Mouse (Mus musculus) lung, embryonic 15.5 days (tissue): ENCODE results near the gene Gpr18. TPM values are rescaled to one million over a fixed set of nuclear protein-coding genes. Genes with fewer than 3 reads are reported as not detected.
"Not testable (repeated sequence)": the region's sequence is repeated elsewhere in the genome, so short reads cannot be mapped to it uniquely, and the experiment has no call there.

Experiments
- ATAC-seq: fragments of 200-750 bp; cut with Nextera tagmentation; 2 replicates; pipeline ENCODE4 v1.8.0; 2017; ENCODE audit warnings: moderate number of reproducible peaks, borderline replicate concordance; ENCODE audit not compliant: low FRiP score, low TSS enrichment; ENCODE audit errors: extremely low read depth
- H3K27ac ChIP-seq: fragments of 300-500 bp; sonication (generic); 2 replicates; pipeline ENCODE4 v1.5.1; 2015; ENCODE audit warnings: moderate library complexity, mild to moderate bottlenecking, inconsistent platforms
- H3K27me3 ChIP-seq: fragments of 300-500 bp; sonication (generic); 2 replicates; pipeline ENCODE4 v1.6.1; 2015; ENCODE audit warnings: inconsistent platforms
- H3K36me3 ChIP-seq: fragments of 300-500 bp; sonication (generic); 2 replicates; pipeline ENCODE4 v1.6.1; 2015; ENCODE audit warnings: inconsistent platforms
- H3K4me1 ChIP-seq: fragments of 300-500 bp; sonication (generic); 2 replicates; pipeline ENCODE4 v1.6.1; 2015; ENCODE audit warnings: inconsistent platforms
- H3K4me2 ChIP-seq: fragments of 300-500 bp; sonication (generic); 2 replicates; pipeline ENCODE4 v1.6.1; 2015; ENCODE audit warnings: inconsistent platforms, mild to moderate bottlenecking, moderate library complexity
- H3K4me3 ChIP-seq: fragments of 300-500 bp; sonication (generic); 2 replicates; pipeline ENCODE4 v1.5.1; 2015; ENCODE audit warnings: mild to moderate bottlenecking, inconsistent platforms
- H3K9ac ChIP-seq: fragments of 300-500 bp; sonication (generic); 2 replicates; pipeline ENCODE4 v1.6.1; 2015; ENCODE audit warnings: inconsistent platforms
- H3K9me3 ChIP-seq: fragments of 300-500 bp; sonication (generic); 2 replicates; pipeline ENCODE4 v1.6.1; 2016; ENCODE audit warnings: inconsistent platforms
- WGBS: fragments of 180-500 bp; shearing (Covaris S2); methylation state at CpG from one replicate; pipeline ENCODE4 v1.1.7; 2015; 5-methylcytosine and 5-hydroxymethylcytosine counted together
- polyA plus RNA-seq: library from polyadenylated mRNA; unstranded; fragments of >200 nt; fragmentation: Nextera tagmentation; extraction: Ambion mirVana; gene quantifications from 2 replicates; pipeline ENCODE4 v1.2.1, GENCODE M21; 2015

The Gpr18 gene
- polyA plus RNA-seq, 1 experiment from 2014 or later, result 0.55 TPM

DNA sequence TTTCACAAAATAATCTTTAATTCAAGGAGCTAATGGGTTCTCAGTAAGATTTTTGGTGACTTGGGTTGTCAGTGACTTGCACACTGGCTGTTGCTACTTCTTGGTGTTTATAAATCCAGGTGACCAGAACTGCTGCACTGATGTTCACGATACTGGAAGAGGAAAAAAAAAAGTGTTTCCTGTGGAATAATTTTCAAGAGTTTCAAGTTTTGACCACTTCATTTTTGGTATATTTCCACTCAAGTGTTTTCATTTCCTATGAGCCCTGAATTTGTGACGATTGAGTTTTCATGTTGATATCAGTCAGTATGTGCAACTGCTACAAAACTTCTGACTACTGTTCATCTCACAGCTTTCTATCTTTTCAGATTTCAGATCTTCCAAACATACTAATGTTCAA lies 38.7 kb downstream of the Gpr18 start:
- Histone ChIP-seq H3K27me3 (no peaks in the 10 kb centered on the region), H3K4me2 (no peak overlapping the region), H3K4me1 (peaks cover 11% of the 10 kb centered on the region), H3K9ac (no peak overlapping the region), H3K9me3 (no peaks in the 10 kb centered on the region), H3K36me3 (no peaks in the 10 kb centered on the region), H3K4me3 (no peak overlapping the region), H3K27ac (no peak overlapping the region)
- no peak for ATAC-seq
- 68% methylated on average over 2 of the region's 2 CpGs for WGBS

- H3K27me3 ChIP-seq, ATAC-seq, H3K4me3 ChIP-seq, H3K4me2 ChIP-seq, H3K9ac ChIP-seq, H3K27ac ChIP-seq, H3K36me3 ChIP-seq, H3K9me3 ChIP-seq: not testable (repeated sequence)
- WGBS, result 49% methylated on average over 2 of the region's 2 CpGs
- H3K4me1 ChIP-seq, result peaks cover 11% of the 10 kb centered on the region
Measured at GRCm38 (mm10) chr14:121876190-121876589, 39.4 kb downstream of the Gpr18 start.

- Histone ChIP-seq H3K9me3 (no peaks in the 10 kb centered on the region), H3K4me2 (no peak overlapping the region), H3K4me3 (no peak overlapping the region), H3K36me3 (no peaks in the 10 kb centered on the region), H3K27me3 (no peaks in the 10 kb centered on the region), H3K9ac (no peak overlapping the region), H3K27ac (no peak overlapping the region), H3K4me1 (no peaks in the 10 kb centered on the region)
- WGBS, result 73% methylated on average over 4 of the region's 4 CpGs
- no peak for ATAC-seq
Measured at GRCm38 (mm10) chr14:121873646-121874045, 41.9 kb downstream of the Gpr18 start.

DNA sequence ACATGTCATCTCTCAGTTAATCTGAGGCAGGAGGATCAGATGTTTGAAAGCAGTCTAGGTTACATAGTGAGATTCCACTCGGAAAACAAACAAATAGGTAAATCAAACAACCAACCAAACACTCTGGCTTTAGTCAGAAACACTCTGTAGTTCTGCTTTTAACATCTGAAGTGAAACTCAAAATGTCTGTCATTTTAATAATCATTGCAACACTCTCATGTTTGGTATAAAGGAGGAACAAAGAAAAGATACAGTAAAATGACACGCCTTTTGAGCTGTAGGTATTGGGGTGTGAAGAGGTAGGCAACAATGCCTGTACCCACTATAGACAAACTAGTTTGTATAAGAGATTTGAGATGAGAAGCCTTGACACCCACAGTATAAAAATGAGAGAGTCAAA lies 42.4 kb downstream of the Gpr18 start:
- Histone ChIP-seq H3K27ac (no peak overlapping the region), H3K9me3 (no peaks in the 10 kb centered on the region), H3K4me1 (no peaks in the 10 kb centered on the region), H3K4me2 (no peak overlapping the region), H3K4me3 (no peak overlapping the region), H3K9ac (no peak overlapping the region), H3K36me3 (no peaks in the 10 kb centered on the region), H3K27me3 (no peaks in the 10 kb centered on the region)
- ATAC-seq, result no peak
- 63% methylated on average over 2 of the region's 2 CpGs for WGBS

- Histone ChIP-seq H3K27me3 (no peaks in the 10 kb centered on the region), H3K4me2 (no peak overlapping the region), H3K36me3 (no peaks in the 10 kb centered on the region), H3K9ac (no peak overlapping the region), H3K4me3 (no peak overlapping the region), H3K9me3 (no peaks in the 10 kb centered on the region), H3K4me1 (no peaks in the 10 kb centered on the region), H3K27ac (no peak overlapping the region)
- ATAC-seq, result no peak
- 72% methylated on average over 1 of the region's 1 CpGs for WGBS
Measured at GRCm38 (mm10) chr14:121872760-121873159, 42.8 kb downstream of the Gpr18 start.

- Histone ChIP-seq H3K9ac (no peak overlapping the region), H3K9me3 (no peaks in the 10 kb centered on the region), H3K27ac (no peak overlapping the region), H3K4me3 (no peak overlapping the region), H3K4me2 (no peak overlapping the region), H3K36me3 (no peaks in the 10 kb centered on the region), H3K27me3 (no peaks in the 10 kb centered on the region), H3K4me1 (no peaks in the 10 kb centered on the region)
- ATAC-seq, result no peak
- 58% methylated on average over 1 of the region's 1 CpGs for WGBS
Measured at GRCm38 (mm10) chr14:121869111-121869510, 46.5 kb downstream of the Gpr18 start.

DNA sequence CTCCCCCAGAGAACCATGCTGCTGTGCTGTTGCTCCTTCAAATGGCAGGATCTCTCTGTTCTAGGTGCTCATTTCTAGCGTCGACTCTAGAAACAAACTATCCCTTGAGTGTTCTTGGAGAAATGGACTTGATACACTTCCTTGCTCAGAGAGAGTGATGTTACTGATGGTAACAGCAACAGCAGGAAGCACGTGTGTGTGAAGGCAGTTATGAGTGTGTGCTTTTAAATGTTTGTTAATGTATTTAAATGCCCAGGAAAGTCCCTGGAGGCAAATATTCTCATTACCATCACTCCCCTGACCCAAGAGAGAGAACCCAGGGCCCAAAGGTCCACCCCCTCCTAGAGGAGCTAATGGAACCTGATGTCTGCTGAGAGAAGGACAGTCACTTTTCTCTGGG lies 49.0 kb downstream of the Gpr18 start:
- Histone ChIP-seq H3K4me3 (no peak overlapping the region), H3K36me3 (no peaks in the 10 kb centered on the region), H3K27me3 (no peaks in the 10 kb centered on the region), H3K4me2 (no peak overlapping the region), H3K9ac (no peak overlapping the region), H3K27ac (no peak overlapping the region), H3K4me1 (no peaks in the 10 kb centered on the region), H3K9me3 (no peaks in the 10 kb centered on the region)
- WGBS, result 47% methylated on average over 3 of the region's 3 CpGs
- ATAC-seq, result no peak

DNA sequence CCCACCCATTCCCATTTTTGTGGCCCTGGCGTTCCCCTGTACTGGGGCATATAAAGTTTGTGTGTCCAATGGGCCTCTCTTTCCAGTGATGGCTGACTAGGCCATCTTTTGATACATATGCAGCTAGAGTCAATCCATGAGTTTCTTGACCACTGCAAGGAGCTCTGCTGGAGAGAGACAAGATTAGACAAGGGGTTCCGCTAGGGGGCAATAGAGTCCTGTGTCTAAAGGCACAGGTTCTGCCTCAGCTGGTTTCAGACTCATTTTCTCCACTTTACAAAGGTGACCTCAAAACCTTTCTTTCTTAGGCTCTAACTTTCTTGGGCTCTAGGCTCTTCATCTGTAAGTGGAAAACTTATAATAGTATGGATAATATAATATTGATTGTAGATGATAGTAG lies 50.4 kb downstream of the Gpr18 start:
- not testable (repeated sequence) for H3K27me3 ChIP-seq, H3K27ac ChIP-seq, H3K9ac ChIP-seq, H3K4me3 ChIP-seq, ATAC-seq, H3K36me3 ChIP-seq, H3K4me1 ChIP-seq, H3K4me2 ChIP-seq, H3K9me3 ChIP-seq
- 15% methylated on average over 2 of the region's 2 CpGs for WGBS

Other genes starting within 250 kb of the Gpr18 start
- 10.5 and 11.0 TPM in 2 replicates for gene Dock9, start 117.9 kb downstream of the Gpr18 start, polyA plus RNA-seq
- 60.3 and 60.4 TPM in 2 replicates for gene Ubac2, start 37.2 kb downstream of the Gpr18 start, polyA plus RNA-seq
- 2.9 and 3.2 TPM in 2 replicates for gene Gpr183, start 49.4 kb upstream of the Gpr18 start, polyA plus RNA-seq
- not detected in 2 replicates for gene Timm8a2, start 118.9 kb upstream of the Gpr18 start, polyA plus RNA-seq
- 169 and 176 TPM in 2 replicates for gene Tm9sf2, start 191.3 kb upstream of the Gpr18 start, polyA plus RNA-seq